Mouse (Mus musculus): ENCODE results near the gene Krt7. TPM values are rescaled to one million over a fixed set of nuclear protein-coding genes. Genes with fewer than 3 reads are reported as not detected.

Krt7 gene
- total RNA-seq (2012; rRNA removed) = 10.0 and 14.1 TPM in 2 replicates

DNA sequence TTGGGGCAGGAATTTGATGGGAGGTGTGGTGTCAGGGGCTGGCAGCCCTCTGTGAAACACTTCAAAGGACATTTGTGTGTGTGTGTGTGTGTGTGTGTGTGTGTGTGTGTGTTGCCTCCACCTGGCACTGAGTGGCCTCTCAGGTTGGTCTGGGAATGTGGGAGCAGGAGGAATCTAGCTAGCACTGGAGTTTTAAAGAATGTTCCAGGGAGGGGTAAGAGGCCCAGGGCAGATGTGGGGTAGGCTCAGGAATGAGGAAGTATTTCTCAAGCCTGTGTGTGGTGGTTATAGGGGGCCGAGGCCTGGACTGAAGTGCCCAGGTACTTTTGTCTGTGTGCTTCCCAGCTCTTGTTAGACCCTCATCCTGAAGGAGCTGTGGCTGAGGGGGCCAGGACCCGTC lies at the start of gene Krt7:
Krt7 (plus strand) TSS at position 269 of the 400 bp plus-strand sequence.
- no peak for TF ChIP-seq CHD2 (IDR thresholded peaks at IDR 0.05; ENCODE audit: low read depth, low read length)
- H3K27ac ChIP-seq (ENCODE audit: insufficient read depth, low read depth, low read length, poor library complexity, severe bottlenecking) = no peak within 1 kb of the TSS
- no peaks in the 10 kb centered on the region for H3K9me3 ChIP-seq (ENCODE audit: control insufficient read depth, insufficient read depth, low read depth, low read length)
- in situ Hi-C loops (cut with MboI; ENCODE audit: low sequenced_read_pairs in 2 of 2, unreplicated experiment in 2 of 2) = no loop called here
- peaks cover 8 to 9% of the 10 kb centered on the region in 2 experiments; a peak in 3 of 4 replicates for H3K4me1 ChIP-seq (ENCODE audit: control insufficient read depth in 2 of 2, insufficient read depth in 2 of 2, low read length in 2 of 2, poor library complexity in 1 of 2)
- no peak for DNase-seq (ENCODE audit: low read depth, low spot score)
- H3K9ac ChIP-seq (ENCODE audit: insufficient read depth, low read depth, low read length, poor library complexity, severe bottlenecking) = no peak within 1 kb of the TSS
- H3K36me3 ChIP-seq (ENCODE audit: control insufficient read depth, insufficient read depth, low read length, poor library complexity, severe bottlenecking) = no peaks in the 10 kb centered on the region
- no peak within 1 kb of the TSS for H3K4me3 ChIP-seq (ENCODE audit: insufficient read depth in 1 of 2, low read depth in 1 of 2, low read length in 2 of 2, poor library complexity in 1 of 2, severe bottlenecking in 1 of 2)

DNA sequence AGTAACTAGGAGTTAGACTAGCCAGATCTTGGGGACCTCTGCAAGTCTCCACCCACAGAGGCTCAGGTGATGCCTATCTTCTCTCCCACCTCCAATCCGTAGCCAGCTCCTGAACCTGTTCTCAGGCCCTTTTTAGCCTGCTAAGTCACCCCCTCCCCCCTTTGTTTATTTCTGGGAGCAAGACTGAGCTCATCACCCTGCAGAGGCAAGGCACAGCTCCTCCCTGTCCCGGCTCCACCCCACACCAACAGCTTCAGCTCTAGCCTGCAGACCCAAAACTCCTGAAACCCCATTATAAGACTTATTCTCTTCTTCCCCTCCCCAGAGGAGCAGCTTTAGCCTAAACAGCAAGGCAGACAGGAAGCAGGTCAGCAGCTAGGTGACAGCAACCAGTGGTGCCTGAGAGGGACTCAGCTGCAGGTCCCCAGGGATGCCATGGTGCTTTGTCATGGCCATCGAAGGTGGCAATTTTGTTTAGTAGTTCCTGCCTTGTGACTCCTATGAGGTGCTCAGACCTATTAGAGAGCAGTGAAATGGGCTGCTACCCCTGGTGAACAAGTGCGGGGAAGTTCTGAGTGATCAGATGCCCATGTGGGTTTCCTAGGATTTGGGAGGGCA lies 48.3 kb upstream of the Krt7 start:
- Histone ChIP-seq H3K9ac (ENCODE audit: insufficient read depth, low read depth, low read length, poor library complexity, severe bottlenecking) (no peak overlapping the region), H3K27ac (ENCODE audit: insufficient read depth, low read depth, low read length, poor library complexity, severe bottlenecking) (no peak overlapping the region), H3K4me3 (ENCODE audit: insufficient read depth in 1 of 2, low read depth in 1 of 2, low read length in 2 of 2, poor library complexity in 1 of 2, severe bottlenecking in 1 of 2) (no peak overlapping the region), H3K4me1 (ENCODE audit: control insufficient read depth in 2 of 2, insufficient read depth in 2 of 2, low read length in 2 of 2, poor library complexity in 1 of 2) (peaks cover 0 to 9% of the 10 kb centered on the region in 2 experiments; a peak in 1 of 4 replicates), H3K36me3 (ENCODE audit: control insufficient read depth, insufficient read depth, low read length, poor library complexity, severe bottlenecking) (no peaks in the 10 kb centered on the region), H3K9me3 (ENCODE audit: control insufficient read depth, insufficient read depth, low read depth, low read length) (no peaks in the 10 kb centered on the region)
- in situ Hi-C loops (cut with MboI; ENCODE audit: low sequenced_read_pairs in 2 of 2, unreplicated experiment in 2 of 2) = no loop called here
- DNase-seq (ENCODE audit: low read depth, low spot score) = no peak
- TF ChIP-seq CHD2 (IDR thresholded peaks at IDR 0.05; ENCODE audit: low read depth, low read length) = no peak
- TF ChIP-seq MAFK (IDR thresholded peaks at IDR 0.05; ENCODE audit: insufficient read depth, low read depth, low read length) = no peak
- no peak for TF ChIP-seq ZNF384 (IDR thresholded peaks at IDR 0.05; ENCODE audit: low read depth, low read length)
- no peak for TF ChIP-seq ZC3H11A (IDR thresholded peaks at IDR 0.05; ENCODE audit: borderline replicate concordance, low read depth, low read length)
- TF ChIP-seq HCFC1 (IDR thresholded peaks at IDR 0.05; ENCODE audit: borderline replicate concordance, insufficient read depth, low read length) = no peak

DNA sequence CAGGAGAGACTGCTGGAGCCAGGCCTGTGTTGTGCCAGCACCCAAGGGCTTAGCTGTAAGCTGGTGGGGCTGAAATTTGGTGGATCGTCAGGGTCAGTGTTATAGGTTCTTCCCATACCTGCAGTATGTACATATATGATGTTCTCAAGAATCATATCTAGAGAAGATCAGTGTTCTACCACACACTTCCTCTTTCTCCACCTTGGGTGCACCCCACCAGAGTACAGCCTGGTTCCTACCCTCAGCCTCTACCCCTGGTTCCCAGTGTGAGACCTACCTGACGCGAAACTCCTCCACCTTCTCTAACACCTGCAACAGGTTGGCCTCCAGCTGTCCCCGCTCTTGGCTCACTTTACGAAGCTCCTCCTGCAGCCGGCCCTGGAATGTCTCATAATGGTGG lies 46.9 kb upstream of the Krt7 start:
- DNase-seq (ENCODE audit: low read depth, low spot score) = no peak
- Histone ChIP-seq H3K9ac (ENCODE audit: insufficient read depth, low read depth, low read length, poor library complexity, severe bottlenecking) (no peak overlapping the region), H3K27ac (ENCODE audit: insufficient read depth, low read depth, low read length, poor library complexity, severe bottlenecking) (no peak overlapping the region), H3K4me1 (ENCODE audit: control insufficient read depth in 2 of 2, insufficient read depth in 2 of 2, low read length in 2 of 2, poor library complexity in 1 of 2) (peaks cover 0 to 9% of the 10 kb centered on the region in 2 experiments; a peak in 1 of 4 replicates), H3K36me3 (ENCODE audit: control insufficient read depth, insufficient read depth, low read length, poor library complexity, severe bottlenecking) (no peaks in the 10 kb centered on the region), H3K4me3 (ENCODE audit: insufficient read depth in 1 of 2, low read depth in 1 of 2, low read length in 2 of 2, poor library complexity in 1 of 2, severe bottlenecking in 1 of 2) (no peak overlapping the region), H3K9me3 (ENCODE audit: control insufficient read depth, insufficient read depth, low read depth, low read length) (no peaks in the 10 kb centered on the region)
- TF ChIP-seq MAFK (IDR thresholded peaks at IDR 0.05; ENCODE audit: insufficient read depth, low read depth, low read length) (no peak), HCFC1 (IDR thresholded peaks at IDR 0.05; ENCODE audit: borderline replicate concordance, insufficient read depth, low read length) (no peak), ZC3H11A (IDR thresholded peaks at IDR 0.05; ENCODE audit: borderline replicate concordance, low read depth, low read length) (no peak), CHD2 (IDR thresholded peaks at IDR 0.05; ENCODE audit: low read depth, low read length) (no peak), ZNF384 (IDR thresholded peaks at IDR 0.05; ENCODE audit: low read depth, low read length) (no peak)
- in situ Hi-C loops (cut with MboI; ENCODE audit: low sequenced_read_pairs in 2 of 2, unreplicated experiment in 2 of 2) = no loop called here

DNA sequence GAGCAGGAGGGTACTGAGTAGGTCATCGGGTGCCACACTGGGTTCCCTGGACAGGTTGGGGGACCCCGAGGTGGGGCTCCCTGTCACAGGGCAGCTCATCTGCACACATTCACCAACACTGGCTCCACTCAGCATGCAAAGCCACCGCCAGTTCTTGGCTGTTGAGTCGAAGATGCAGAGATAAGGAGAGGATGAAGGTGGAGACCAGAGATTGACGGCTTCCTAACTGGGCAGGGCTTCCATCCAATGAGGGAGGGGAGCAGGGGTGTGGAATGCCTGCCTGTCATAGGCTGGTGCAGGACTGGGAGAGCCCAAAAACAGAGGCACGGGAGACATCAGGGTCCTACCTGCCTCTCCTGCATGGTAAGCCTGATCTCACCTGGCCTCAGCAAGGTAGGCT lies 46.4 kb upstream of the Krt7 start:
- TF ChIP-seq ZC3H11A (IDR thresholded peaks at IDR 0.05; ENCODE audit: borderline replicate concordance, low read depth, low read length) (no peak), MAFK (IDR thresholded peaks at IDR 0.05; ENCODE audit: insufficient read depth, low read depth, low read length) (no peak), ZNF384 (IDR thresholded peaks at IDR 0.05; ENCODE audit: low read depth, low read length) (no peak), CHD2 (IDR thresholded peaks at IDR 0.05; ENCODE audit: low read depth, low read length) (no peak), HCFC1 (IDR thresholded peaks at IDR 0.05; ENCODE audit: borderline replicate concordance, insufficient read depth, low read length) (no peak)
- in situ Hi-C loops (cut with MboI; ENCODE audit: low sequenced_read_pairs in 2 of 2, unreplicated experiment in 2 of 2) = no loop called here
- no peaks in the 10 kb centered on the region for H3K9me3 ChIP-seq (ENCODE audit: control insufficient read depth, insufficient read depth, low read depth, low read length)
- no peaks in the 10 kb centered on the region for H3K36me3 ChIP-seq (ENCODE audit: control insufficient read depth, insufficient read depth, low read length, poor library complexity, severe bottlenecking)
- no peak overlapping the region for H3K9ac ChIP-seq (ENCODE audit: insufficient read depth, low read depth, low read length, poor library complexity, severe bottlenecking)
- H3K4me3 ChIP-seq (ENCODE audit: insufficient read depth in 1 of 2, low read depth in 1 of 2, low read length in 2 of 2, poor library complexity in 1 of 2, severe bottlenecking in 1 of 2) = no peak overlapping the region
- H3K27ac ChIP-seq (ENCODE audit: insufficient read depth, low read depth, low read length, poor library complexity, severe bottlenecking) = no peak overlapping the region
- no peak for DNase-seq (ENCODE audit: low read depth, low spot score)
- H3K4me1 ChIP-seq (ENCODE audit: control insufficient read depth in 2 of 2, insufficient read depth in 2 of 2, low read length in 2 of 2, poor library complexity in 1 of 2) = peaks cover 0 to 13% of the 10 kb centered on the region in 2 experiments; a peak in 1 of 4 replicates
